Mouse (Mus musculus): ENCODE results near the gene Olfr979.
"Not testable (repeated sequence)": the region's sequence is repeated elsewhere in the genome, so short reads cannot be mapped to it uniquely, and the experiment has no call there.

The Olfr979 gene

DNA sequence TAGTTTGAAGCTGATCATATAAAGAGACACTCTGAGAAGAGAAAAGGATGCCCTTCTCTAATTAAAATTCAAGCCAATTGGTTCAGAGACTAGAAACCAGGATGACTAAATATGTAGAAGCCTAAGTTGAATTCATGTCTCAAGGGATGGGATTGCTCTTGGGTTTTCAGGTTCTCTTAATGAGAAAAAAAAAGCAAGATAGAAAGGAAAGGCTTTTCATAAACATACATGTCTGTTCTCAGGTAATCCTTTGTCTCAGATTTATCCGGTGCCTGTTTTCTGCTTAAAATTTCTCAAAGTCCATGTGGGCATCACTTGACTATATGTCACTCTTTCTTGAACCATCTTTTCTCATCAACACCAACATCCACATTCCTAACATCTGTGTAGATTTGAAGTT is at the start of gene Olfr979:
TSS of gene Olfr979 (minus strand) at position 101 of the 400 bp plus-strand sequence.
- DNase-seq (ENCODE audit: low read depth, low spot score): no peak

DNA sequence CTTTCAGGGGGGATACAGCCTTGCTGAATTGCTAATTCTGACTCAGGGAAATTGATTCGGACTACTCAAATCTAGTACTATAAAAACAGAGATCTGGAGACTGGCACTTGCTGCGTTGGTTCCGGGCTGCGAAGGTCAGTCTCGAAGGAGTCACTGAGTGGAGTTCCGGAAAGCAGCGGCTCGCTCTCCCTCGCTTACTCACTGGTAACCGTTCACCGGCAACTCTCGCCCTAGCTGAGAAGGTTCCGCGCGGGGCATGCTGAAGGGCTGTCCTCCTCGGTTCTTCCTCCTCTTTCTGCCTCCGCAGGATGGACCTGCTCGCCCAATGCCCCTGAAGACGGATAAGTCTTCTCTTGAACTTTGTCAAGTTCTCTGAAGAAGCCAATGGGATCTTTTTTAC is 46.9 kb upstream of the Olfr979 start:
- no peak for DNase-seq (ENCODE audit: low read depth, low spot score)

DNA sequence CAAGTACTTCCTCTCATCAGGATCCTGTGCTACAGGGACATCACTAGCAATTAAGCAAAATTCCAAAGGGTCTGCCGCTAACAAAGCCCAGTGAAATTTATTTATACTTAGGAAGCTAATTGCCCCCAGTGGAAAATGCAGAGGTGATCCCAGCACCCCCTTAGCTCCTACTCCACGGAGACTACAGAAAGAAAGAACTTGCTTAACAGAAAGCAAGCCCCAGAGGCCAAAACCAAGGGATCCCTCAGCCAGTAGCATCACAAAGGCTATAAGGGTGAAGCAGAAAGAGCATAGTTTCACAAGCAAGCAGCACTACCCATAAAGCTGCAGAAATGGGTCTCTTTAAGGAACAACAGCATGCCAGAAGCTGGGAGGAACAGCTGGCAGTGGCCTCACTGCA is 17.9 kb upstream of the Olfr979 start, which contains the start of gene Olfr981:
TSS of gene Olfr981 (plus strand) at position 301 of the 400 bp plus-strand sequence.
- no peak for DNase-seq (ENCODE audit: low read depth, low spot score)

DNA sequence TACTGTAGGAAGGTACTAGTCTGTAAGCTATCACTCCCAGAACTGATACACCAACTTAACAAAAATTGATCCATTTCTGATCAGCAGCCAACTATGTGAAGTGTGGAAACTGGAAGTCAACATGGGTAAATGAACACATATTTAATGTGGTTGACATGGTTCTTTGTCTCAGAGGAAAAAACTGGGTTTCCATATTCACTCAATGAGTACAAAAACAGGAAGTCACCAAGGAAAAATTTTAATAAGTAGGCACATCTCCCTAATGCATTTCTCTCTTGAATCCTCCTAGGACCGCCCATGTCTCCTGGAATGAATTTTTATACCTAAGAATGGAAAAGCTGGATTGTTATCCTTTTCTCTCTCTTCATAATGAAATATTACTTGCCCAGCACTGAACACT is 6.2 kb upstream of the Olfr979 start, which contains the start of gene Olfr980:
TSS of gene Olfr980 (minus strand) at position 101 of the 400 bp plus-strand sequence.
- no peak for DNase-seq (ENCODE audit: low read depth, low spot score)

DNA sequence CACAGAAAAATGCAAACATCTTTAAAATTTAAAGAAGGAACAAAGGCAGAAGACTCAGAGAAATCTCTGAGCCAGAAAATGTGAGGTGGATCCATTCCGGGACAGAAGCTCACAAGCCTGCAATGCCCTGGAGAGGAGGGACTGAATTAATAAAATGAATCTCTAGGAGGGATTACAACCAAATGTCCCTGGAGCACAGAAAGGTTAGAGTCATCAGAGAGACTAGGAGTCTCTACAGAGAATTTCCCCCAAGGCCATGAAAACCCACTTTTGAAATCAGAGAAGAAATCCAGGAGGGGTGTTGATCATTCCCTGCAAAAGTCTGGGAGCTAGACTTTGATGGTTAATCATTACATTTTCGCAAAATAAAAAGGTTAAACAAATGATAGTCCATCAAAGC is 11.5 kb downstream of the Olfr979 start, which contains the start of gene Olfr978:
TSS of gene Olfr978 (plus strand) at position 301 of the 400 bp plus-strand sequence.
- DNase-seq (ENCODE audit: low read depth, low spot score): no peak

DNA sequence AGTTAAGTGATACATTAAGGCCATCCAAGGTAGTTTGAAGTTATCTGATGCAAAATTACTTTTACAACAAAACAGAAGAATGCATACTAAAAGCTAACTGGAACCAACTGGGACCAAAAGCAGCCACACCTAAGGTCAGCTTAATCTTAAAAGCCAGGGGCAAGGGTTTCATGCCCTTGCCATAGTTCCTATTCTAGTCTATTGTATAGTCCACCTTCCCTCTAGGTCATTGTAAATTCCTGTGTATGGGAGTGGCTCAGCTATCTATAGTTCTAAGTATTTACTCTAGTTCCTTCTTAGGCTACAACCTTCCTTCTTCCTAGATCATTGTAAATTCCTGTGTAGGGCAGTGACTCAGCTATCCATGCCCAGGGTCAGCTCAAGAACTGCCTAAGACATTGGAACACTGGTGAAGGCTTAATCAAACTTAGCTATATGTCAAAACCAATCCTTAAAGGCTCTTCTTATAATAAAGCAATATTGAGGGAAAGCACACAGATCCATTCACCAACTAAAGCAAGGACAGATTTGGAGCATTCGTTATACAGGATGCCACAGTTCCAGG is 26.6 kb downstream of the Olfr979 start:
- DNase-seq (ENCODE audit: low read depth, low spot score): not testable (repeated sequence)

DNA sequence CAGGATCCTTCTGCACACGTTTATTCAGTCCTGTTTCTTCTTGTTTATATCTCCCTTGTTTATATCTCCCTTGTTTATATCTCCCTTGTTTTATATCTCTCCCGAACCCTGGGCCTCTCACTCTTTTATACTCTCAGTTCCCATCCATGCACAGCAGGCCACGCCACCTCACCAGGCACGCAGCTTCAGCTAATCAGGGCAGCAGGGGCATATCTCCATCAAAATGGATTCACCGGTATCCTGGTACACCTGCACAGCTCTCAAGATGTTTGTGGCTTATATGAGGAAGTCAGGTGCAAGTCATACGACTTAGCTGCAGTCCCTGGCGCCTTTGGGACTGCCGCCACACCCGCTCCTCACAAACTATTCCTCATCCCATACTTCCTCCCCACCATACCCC is 42.2 kb downstream of the Olfr979 start, which contains the start of gene Olfr976:
TSS of gene Olfr976 (minus strand) at position 101 of the 400 bp plus-strand sequence.
- not testable (repeated sequence) for DNase-seq (ENCODE audit: low read depth, low spot score)

DNA sequence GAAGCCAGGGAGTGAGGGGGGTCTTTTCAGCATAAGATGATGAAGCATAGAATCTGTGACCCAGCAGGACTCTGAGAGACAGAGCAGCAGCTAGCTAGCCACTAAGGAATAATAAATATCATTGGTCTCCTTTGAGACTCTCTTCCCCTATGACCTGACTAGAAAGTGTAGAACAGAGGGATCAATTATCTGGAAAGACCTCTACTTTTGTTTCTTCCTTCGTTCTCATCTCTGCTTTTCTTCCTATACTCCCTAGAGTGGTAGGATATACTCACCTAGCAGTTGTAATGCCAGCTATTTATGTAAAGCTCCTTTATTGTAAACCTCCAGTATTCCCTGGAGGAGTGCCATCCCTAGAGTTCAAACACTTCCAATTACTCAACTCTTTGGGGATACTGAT is 51.3 kb downstream of the Olfr979 start, which contains the start of gene Olfr975:
TSS of gene Olfr975 (minus strand) at position 101 of the 400 bp plus-strand sequence.
- DNase-seq (ENCODE audit: low read depth, low spot score): no peak
